Comparison of ENCODE assay signal across 25 mouse cellular contexts in genomic region chr12:32124456-32124855, GRCm38 (mm10).
DNase-seq lines count a peak whose midpoint lies in the region; ATAC-seq lines count a peak whose summit lies in the region.
"Had no signal": no experiment of that assay in that cellular context is flagged by ENCODE, and none has a peak within 500 bp of the region (broad histone marks: within the 10 kb centered on the region; RNA-seq: fewer than 3 reads in every experiment).

No protein-coding gene starts in this region.

- peak overlapping the region; percentile 64; the same call in 1 of the 2 replicates for H3K4me2 ChIP-seq in liver, embryonic 11.5 days
- peak overlapping the region; percentile 65 for H3K4me2 ChIP-seq in liver, embryonic 15.5 days
- H3K4me2 ChIP-seq: embryonic facial prominence, embryonic 12.5 days; embryonic facial prominence, embryonic 15.5 days; forebrain, embryonic 13.5 days; hindbrain, embryonic 12.5 days; hindbrain, embryonic 15.5 days had no signal

- 83% methylated on average over 2 of the region's 2 CpGs for WGBS in liver, embryonic 11.5 days
- WGBS in liver, embryonic 15.5 days (ENCODE audit: insufficient replicate concordance), result 60% methylated on average over 2 of the region's 2 CpGs

- peak overlapping the region; percentile 88 for H3K4me3 ChIP-seq in erythroblast, embryonic 14.5 days (replicated peaks)
- no peak overlapping the region for H3K4me3 ChIP-seq in liver, embryonic 11.5 days (ENCODE audit: low read depth, low read length)
- H3K4me3 ChIP-seq in liver, embryonic 15.5 days (replicated peaks), result peak overlapping the region; percentile 64
- H3K4me3 ChIP-seq: embryonic facial prominence, embryonic 12.5 days; embryonic facial prominence, embryonic 15.5 days; forebrain, embryonic 10.5 days; forebrain, embryonic 13.5 days; heart, embryonic 13.5 days; hindbrain, embryonic 12.5 days; hindbrain, embryonic 15.5 days had no signal

- peaks cover 3% of the 10 kb centered on the region for H3K27me3 ChIP-seq in erythroblast, embryonic 14.5 days (ENCODE audit: control insufficient read depth)
- no peaks in the 10 kb centered on the region for H3K27me3 ChIP-seq in liver, embryonic 11.5 days (replicated peaks; ENCODE audit: control insufficient read depth, insufficient read depth, low read length)
- H3K27me3 ChIP-seq in liver, embryonic 15.5 days, result no peaks in the 10 kb centered on the region
- H3K27me3 ChIP-seq: embryonic facial prominence, embryonic 12.5 days; embryonic facial prominence, embryonic 15.5 days; forebrain, embryonic 13.5 days; heart, embryonic 13.5 days; hindbrain, embryonic 12.5 days; hindbrain, embryonic 15.5 days; Patski had no signal

- H3K9ac ChIP-seq in liver, embryonic 11.5 days (ENCODE audit: low read depth, low read length), result 0 out of 2 replicates have a peak overlapping the region, but pooled peaks have one; percentile 70
- H3K9ac ChIP-seq in liver, embryonic 15.5 days, result peak overlapping the region; percentile 78
- H3K9ac ChIP-seq: embryonic facial prominence, embryonic 12.5 days; embryonic facial prominence, embryonic 15.5 days; forebrain, embryonic 13.5 days; heart, embryonic 13.5 days; hindbrain, embryonic 12.5 days; hindbrain, embryonic 15.5 days had no signal

- H3K9me3 ChIP-seq in erythroblast, embryonic 14.5 days (ENCODE audit: control insufficient read depth, low read length), result no peaks in the 10 kb centered on the region
- H3K9me3 ChIP-seq in liver, embryonic 11.5 days (ENCODE audit: control insufficient read depth, low read length), result no peaks in the 10 kb centered on the region
- no peaks in the 10 kb centered on the region for H3K9me3 ChIP-seq in liver, embryonic 15.5 days (replicated peaks)
- H3K9me3 ChIP-seq: embryonic facial prominence, embryonic 12.5 days; embryonic facial prominence, embryonic 15.5 days; forebrain, embryonic 10.5 days; forebrain, embryonic 13.5 days; heart, embryonic 13.5 days; hindbrain, embryonic 12.5 days; hindbrain, embryonic 15.5 days had no signal

- no peak for ATAC-seq in erythroblast, adult 5-6 weeks (replicated peaks; ENCODE audit: low FRiP score, poor library complexity, severe bottlenecking)
- ATAC-seq in liver, embryonic 11.5 days (replicated peaks; ENCODE audit: low FRiP score), result no peak
- ATAC-seq in liver, embryonic 15.5 days (ENCODE audit: insufficient read depth), result no peak
- ATAC-seq: forebrain, embryonic 13.5 days; forebrain, embryonic 16.5 days; Patski had no signal

- H3K27ac ChIP-seq in liver, embryonic 11.5 days (ENCODE audit: low read depth, low read length), result peak overlapping the region; percentile 94
- peak overlapping the region; percentile 98 for H3K27ac ChIP-seq in liver, embryonic 15.5 days (replicated peaks)
- H3K27ac ChIP-seq: embryonic facial prominence, embryonic 12.5 days; embryonic facial prominence, embryonic 15.5 days; forebrain, embryonic 10.5 days; forebrain, embryonic 13.5 days; hindbrain, embryonic 12.5 days; hindbrain, embryonic 15.5 days had no signal

- no peak for DNase-seq in liver, embryonic 11.5 days (ENCODE audit: low spot score)
- no peak for DNase-seq in liver
- no peak for DNase-seq in adrenal gland, adult (ENCODE audit: inconsistent age in 2 of 2, low spot score in 1 of 2)
- no peak for DNase-seq in spleen, adult 12 weeks (ENCODE audit: low spot score)
- no peak for DNase-seq in cerebellum, postnatal 25 days
- DNase-seq: adrenal gland, adult 2 months; adrenal gland, postnatal 25 days; cerebellum, adult 11-12 months; cerebellum, adult 8-10 months; cerebellum, postnatal 14 days; gastrocnemius, postnatal 10 days; gastrocnemius, postnatal 36 days; heart, postnatal 14 days had no signal

- peaks cover 65% of the 10 kb centered on the region for H3K4me1 ChIP-seq in erythroblast, embryonic 14.5 days (ENCODE audit: control insufficient read depth)
- peaks cover 19% of the 10 kb centered on the region for H3K4me1 ChIP-seq in liver, embryonic 11.5 days (replicated peaks; ENCODE audit: control insufficient read depth, insufficient read depth, low read length)
- peaks cover 51% of the 10 kb centered on the region for H3K4me1 ChIP-seq in liver, embryonic 15.5 days (replicated peaks)
- H3K4me1 ChIP-seq: embryonic facial prominence, embryonic 15.5 days had no signal

- peaks cover 12% of the 10 kb centered on the region for H3K36me3 ChIP-seq in erythroblast, embryonic 14.5 days (ENCODE audit: control insufficient read depth)
- no peaks in the 10 kb centered on the region for H3K36me3 ChIP-seq in liver, embryonic 11.5 days (ENCODE audit: control insufficient read depth, insufficient read depth, low read length)
- no peaks in the 10 kb centered on the region for H3K36me3 ChIP-seq in liver, embryonic 15.5 days (replicated peaks)
- H3K36me3 ChIP-seq: embryonic facial prominence, embryonic 12.5 days; embryonic facial prominence, embryonic 15.5 days; forebrain, embryonic 10.5 days; heart, embryonic 13.5 days; hindbrain, embryonic 12.5 days; hindbrain, embryonic 15.5 days had no signal
